ENCODE assay signal across 12 mouse cellular contexts in genomic region chr7:141478270-141478748, GRCm38 (mm10). TPM values are rescaled to one million over a fixed set of nuclear protein-coding genes. Genes with fewer than 3 reads are reported as not detected.
DNase-seq lines count a peak whose midpoint lies in the region; ATAC-seq and TF ChIP-seq lines count a peak whose summit lies in the region.
"Had no signal": no experiment of that assay in that cellular context is flagged by ENCODE, and none has a peak within 500 bp of the region (broad histone marks: within the 10 kb centered on the region; RNA-seq: fewer than 3 reads in every experiment).

No protein-coding gene starts in this region.

- 43% methylated on average over 5 of the region's 5 CpGs for WGBS in heart, adult 2 months
- 55% methylated on average over 5 of the region's 5 CpGs for WGBS in intestine, embryonic 16.5 days
- 43% methylated on average over 5 of the region's 5 CpGs for WGBS in stomach, postnatal 0 days

- peak overlapping the region; percentile 26; the same call in 1 of the 2 replicates for H3K9ac ChIP-seq in heart, adult 2 months (ENCODE audit: low read depth, low read length)
- peak overlapping the region; percentile 61; the same call in 1 of the 2 replicates for H3K9ac ChIP-seq in intestine, embryonic 16.5 days (ENCODE audit: low read depth, low read length)
- 0 out of 2 replicates have a peak overlapping the region, but pooled peaks have one; percentile 43 for H3K9ac ChIP-seq in stomach, postnatal 0 days (ENCODE audit: low read length)

- no peak for TF ChIP-seq POLR2A in heart, adult 2 months (IDR thresholded peaks at IDR 0.05; ENCODE audit: insufficient read depth, low read depth, low read length)

- H3K4me3 ChIP-seq in heart, adult 2 months: no peak overlapping the region
- H3K4me3 ChIP-seq in intestine, embryonic 16.5 days (ENCODE audit: low read length): no peak overlapping the region
- H3K4me3 ChIP-seq in stomach, postnatal 0 days (ENCODE audit: low read depth, low read length): no peak overlapping the region

- no peaks in the 10 kb centered on the region for H3K27me3 ChIP-seq in heart, adult 2 months (ENCODE audit: control insufficient read depth, insufficient read depth, low read length)
- H3K27me3 ChIP-seq in intestine, embryonic 16.5 days (replicated peaks; ENCODE audit: control insufficient read depth, insufficient read depth, low read length): peaks cover 18% of the 10 kb centered on the region; the same call in 1 of the 2 replicates
- H3K27me3 ChIP-seq in stomach, postnatal 0 days (ENCODE audit: control insufficient read depth, insufficient read depth, low read length): no peaks in the 10 kb centered on the region

- intact Hi-C loops in heart, adult 2 months (cut with DNase I): no loop called here
- intact Hi-C loops in left cerebral cortex, postnatal 14 days (cut with DNase I): no loop called here

- no peaks in the 10 kb centered on the region for H3K36me3 ChIP-seq in heart, adult 2 months (ENCODE audit: control insufficient read depth, insufficient read depth, low read length)
- H3K36me3 ChIP-seq in intestine, embryonic 16.5 days (ENCODE audit: control insufficient read depth, insufficient read depth, low read length): no peaks in the 10 kb centered on the region
- H3K36me3 ChIP-seq in stomach, postnatal 0 days (ENCODE audit: control insufficient read depth, insufficient read depth, low read length): no peaks in the 10 kb centered on the region

- peak overlapping the region; percentile 91 for H3K27ac ChIP-seq in heart, adult 2 months
- peak overlapping the region; percentile 97 for H3K27ac ChIP-seq in intestine, embryonic 16.5 days (ENCODE audit: low read length)
- H3K27ac ChIP-seq in stomach, postnatal 0 days (replicated peaks): peak overlapping the region; percentile 87; the same call in 1 of the 2 replicates

- no peak for TF ChIP-seq CTCF in heart, adult 2 months (IDR thresholded peaks at IDR 0.05)
- TF ChIP-seq CTCF in stomach, postnatal 0 days (IDR thresholded peaks at IDR 0.05; ENCODE audit: low read depth): no peak

- TF ChIP-seq EP300 in heart, adult 2 months (IDR thresholded peaks at IDR 0.05; ENCODE audit: insufficient read depth, low read depth, low read length): no peak
- no peak for TF ChIP-seq EP300 in stomach, postnatal 0 days (optimal IDR thresholded peaks at IDR 0.05)

- H3K4me2 ChIP-seq in intestine, embryonic 16.5 days (ENCODE audit: low read depth, low read length): 0 out of 2 replicates have a peak overlapping the region, but pooled peaks have one; percentile 1
- no peak overlapping the region; the same call in 1 of the 2 replicates for H3K4me2 ChIP-seq in stomach, postnatal 0 days (replicated peaks; ENCODE audit: low read depth)
- H3K4me2 ChIP-seq: midbrain, embryonic 11.5 days had no signal

- H3K79me2 ChIP-seq in heart, adult 2 months (replicated peaks; ENCODE audit: control insufficient read depth, insufficient read depth, low read length): peaks cover 2% of the 10 kb centered on the region; the same call in 1 of the 2 replicates

- peaks cover 28% of the 10 kb centered on the region for H3K4me1 ChIP-seq in heart, adult 2 months (ENCODE audit: control insufficient read depth, insufficient read depth, low read length)
- peaks cover 59% of the 10 kb centered on the region for H3K4me1 ChIP-seq in intestine, embryonic 16.5 days (ENCODE audit: control insufficient read depth, insufficient read depth, low read length)
- peaks cover 22% of the 10 kb centered on the region for H3K4me1 ChIP-seq in stomach, postnatal 0 days (replicated peaks; ENCODE audit: control insufficient read depth, insufficient read depth)

- ATAC-seq in intestine, embryonic 16.5 days: no peak
- ATAC-seq in stomach, postnatal 0 days (ENCODE audit: low FRiP score, low TSS enrichment): no peak

- peak in 1 of 2 experiments; percentile 44 for DNase-seq in heart, adult 2 months
- no peak for DNase-seq in heart, postnatal 4 days
- peak; percentile 36 for DNase-seq in ovary, postnatal 36 days (ENCODE audit: low spot score)
- no peak for DNase-seq in ovary, postnatal 14 days (ENCODE audit: low spot score)
- DNase-seq in stomach, postnatal 0 days (ENCODE audit: low spot score): no peak
- DNase-seq in left cerebral cortex, postnatal 14 days (ENCODE audit: low spot score in 2 of 2): no peak
- DNase-seq in right cerebral cortex, postnatal 10 days (ENCODE audit: low spot score in 2 of 2): no peak
- DNase-seq: cerebellum, postnatal 36 days; kidney, adult 9 months; retina, postnatal 1 day had no signal

- H3K9me3 ChIP-seq in intestine, embryonic 16.5 days (ENCODE audit: control insufficient read depth, low read length): no peaks in the 10 kb centered on the region
- no peaks in the 10 kb centered on the region for H3K9me3 ChIP-seq in stomach, postnatal 0 days (ENCODE audit: control insufficient read depth, low read length)

RNA-seq across cellular contexts. Expression of gene Tspan4, which starts 3.3 kb away (rescaled TPM):
- 10 to 100 TPM; 17.1 to 40.0 TPM for total RNA-seq in heart, adult 2 months (2021)
- polyA plus RNA-seq in heart, adult 2 months (2012; rRNA removed): 61.9 and 77.5 TPM in 2 replicates
- 10 to 100 TPM; 37.2 to 38.0 TPM for total RNA-seq in heart, postnatal 4 days (2021)
- 58.2 and 59.2 TPM in 2 replicates for polyA plus RNA-seq in intestine, embryonic 16.5 days (2015; fragmentation: Nextera tagmentation; extraction: Ambion mirVana)
- 56.9 and 58.7 TPM in 2 replicates for polyA plus RNA-seq in stomach, postnatal 0 days (2015; fragmentation: Nextera tagmentation; extraction: Ambion mirVana)
- 10 to 100 TPM; 23.2 to 23.7 TPM for total RNA-seq in left cerebral cortex, postnatal 14 days (2021)

RNA-seq across cellular contexts. Expression of gene Polr2l, which starts 3.4 kb away (rescaled TPM):
- total RNA-seq in heart, adult 2 months (2021): 10 to 100 TPM; 71.7 to 82.8 TPM
- polyA plus RNA-seq in heart, adult 2 months (2012; rRNA removed): 62.6 and 64.4 TPM in 2 replicates
- 10 to 100 TPM; 49.6 to 52.4 TPM for total RNA-seq in heart, postnatal 4 days (2021)
- polyA plus RNA-seq in intestine, embryonic 16.5 days (2015; fragmentation: Nextera tagmentation; extraction: Ambion mirVana): 50.9 and 57.1 TPM in 2 replicates
- polyA plus RNA-seq in stomach, postnatal 0 days (2015; fragmentation: Nextera tagmentation; extraction: Ambion mirVana): 53.4 and 60.2 TPM in 2 replicates
- 10 to 100 TPM; 43.8 to 44.4 TPM for total RNA-seq in left cerebral cortex, postnatal 14 days (2021)

RNA-seq across cellular contexts. Expression of gene Cd151, which starts 11.1 kb away (rescaled TPM):
- 100 to 1,000 TPM; 272 to 334 TPM for total RNA-seq in heart, adult 2 months (2021)
- 395 and 491 TPM in 2 replicates for polyA plus RNA-seq in heart, adult 2 months (2012; rRNA removed)
- 100 to 1,000 TPM; 229 to 230 TPM for total RNA-seq in heart, postnatal 4 days (2021)
- polyA plus RNA-seq in intestine, embryonic 16.5 days (2015; fragmentation: Nextera tagmentation; extraction: Ambion mirVana): 30.6 and 30.8 TPM in 2 replicates
- polyA plus RNA-seq in stomach, postnatal 0 days (2015; fragmentation: Nextera tagmentation; extraction: Ambion mirVana): 22.6 and 27.5 TPM in 2 replicates
- total RNA-seq in left cerebral cortex, postnatal 14 days (2021): 10 to 100 TPM; 27.5 to 33.8 TPM

RNA-seq across cellular contexts. Expression of gene Cracr2b, which starts 17.4 kb away (rescaled TPM):
- total RNA-seq in heart, adult 2 months (2021): 10 to 100 TPM; 15.4 to 19.4 TPM
- polyA plus RNA-seq in heart, adult 2 months (2012; rRNA removed): 23.8 and 35.0 TPM in 2 replicates
- 10 to 100 TPM; 17.6 to 20.1 TPM for total RNA-seq in heart, postnatal 4 days (2021)
- 19.3 and 21.0 TPM in 2 replicates for polyA plus RNA-seq in intestine, embryonic 16.5 days (2015; fragmentation: Nextera tagmentation; extraction: Ambion mirVana)
- 20.8 and 23.5 TPM in 2 replicates for polyA plus RNA-seq in stomach, postnatal 0 days (2015; fragmentation: Nextera tagmentation; extraction: Ambion mirVana)
- 1 to 10 TPM; 5.3 to 5.6 TPM for total RNA-seq in left cerebral cortex, postnatal 14 days (2021)

RNA-seq across cellular contexts. Expression of gene Pnpla2, which starts 23.3 kb away (rescaled TPM):
- total RNA-seq in heart, adult 2 months (2021): 100 to 1,000 TPM; 398 to 572 TPM
- polyA plus RNA-seq in heart, adult 2 months (2012; rRNA removed): 597 and 669 TPM in 2 replicates
- 100 to 1,000 TPM; 118 to 127 TPM for total RNA-seq in heart, postnatal 4 days (2021)
- 45.5 and 45.7 TPM in 2 replicates for polyA plus RNA-seq in intestine, embryonic 16.5 days (2015; fragmentation: Nextera tagmentation; extraction: Ambion mirVana)
- 82.1 and 88.0 TPM in 2 replicates for polyA plus RNA-seq in stomach, postnatal 0 days (2015; fragmentation: Nextera tagmentation; extraction: Ambion mirVana)
- 10 to 100 TPM; 22.9 to 28.8 TPM for total RNA-seq in left cerebral cortex, postnatal 14 days (2021)

Comparison
In these comparisons a context has a peak if more than half of its experiments do, and no peak if none do; other contexts are left out.
1. RNA of gene Cd151, which starts 11.1 kb away (total RNA-seq): 272 to 334 TPM in heart, adult 2 months and 229 to 230 TPM in heart, postnatal 4 days; 27.5 to 33.8 TPM in left cerebral cortex, postnatal 14 days; every median in the first group is over 4 times any median in the second.
2. Peak in every context shown above with its lines, with median percentiles within 50 percentile points of each other: H3K27ac ChIP-seq and H3K9ac ChIP-seq.